Mouse (Mus musculus): ENCODE data around the gene Cerk. TPM values are rescaled to one million over a fixed set of nuclear protein-coding genes. Genes with fewer than 3 reads are reported as not detected.

The Cerk gene
- total RNA-seq, 2 experiments from 2014 or later = 26.3 to 47.9 TPM

DNA sequence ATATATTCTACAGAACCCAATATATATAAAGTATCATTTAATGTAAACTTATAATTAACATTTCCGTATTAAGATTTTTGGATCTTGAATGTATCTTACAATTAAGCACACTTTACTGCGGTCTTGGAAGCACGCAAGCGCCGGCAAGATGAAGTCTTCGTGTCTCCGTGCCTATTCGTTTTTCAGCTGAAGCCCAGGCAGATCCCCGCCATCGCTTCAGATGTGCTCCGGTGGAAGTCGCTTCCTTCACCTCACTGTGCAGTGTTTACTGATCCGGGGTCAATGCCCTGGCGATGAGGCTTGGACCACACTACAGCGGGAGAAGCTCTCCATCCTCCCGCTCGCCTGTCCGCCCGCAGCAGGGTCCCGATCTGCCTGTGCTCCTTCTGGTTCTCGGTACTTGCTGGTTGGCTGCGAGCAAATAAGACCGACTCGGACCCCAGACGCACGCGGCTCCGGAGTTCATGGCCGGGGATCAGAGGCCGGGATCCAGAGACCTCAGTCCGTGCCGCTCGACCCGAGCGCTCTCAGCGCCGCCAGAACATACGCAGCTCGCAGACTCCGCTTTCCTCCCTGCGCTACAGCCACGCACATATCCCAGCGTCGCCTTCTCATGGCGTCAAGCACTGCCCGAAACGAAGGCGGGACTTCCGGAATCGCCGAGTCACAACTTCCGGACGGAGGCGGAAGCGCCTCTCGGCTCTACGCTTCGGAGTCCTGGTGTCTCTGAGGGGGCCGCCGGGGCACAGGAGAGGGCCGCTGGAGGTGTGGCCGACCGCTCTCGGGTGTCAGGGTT lies 28.0 kb upstream of the Cerk start, which contains the start of gene Tbc1d22a:
TSS of gene Tbc1d22a (plus strand) at position 707 of the 796 bp plus-strand sequence.
- ATAC-seq (replicated peaks; ENCODE audit: poor library complexity, severe bottlenecking) = peak; percentile 89

DNA sequence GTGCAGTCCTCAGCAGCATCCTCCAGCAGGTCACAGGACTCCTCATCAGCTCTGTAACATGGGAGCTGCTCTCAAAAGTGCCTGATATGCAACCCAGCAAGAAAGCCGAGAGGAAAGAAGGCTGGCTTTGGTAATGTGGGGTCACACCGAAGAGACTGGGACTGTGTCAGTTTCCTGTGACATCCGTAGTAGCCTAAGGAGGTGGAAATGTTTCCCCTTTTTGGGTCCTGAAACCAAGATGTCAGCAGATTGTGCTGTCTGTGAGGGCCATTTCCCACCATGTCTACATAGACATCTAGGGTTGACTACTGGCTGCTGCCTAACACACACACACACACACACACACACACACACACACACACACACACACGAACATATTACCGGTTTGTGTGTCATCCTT lies 26.3 kb upstream of the Cerk start:
- ATAC-seq (replicated peaks; ENCODE audit: poor library complexity, severe bottlenecking) = peak; percentile 55

DNA sequence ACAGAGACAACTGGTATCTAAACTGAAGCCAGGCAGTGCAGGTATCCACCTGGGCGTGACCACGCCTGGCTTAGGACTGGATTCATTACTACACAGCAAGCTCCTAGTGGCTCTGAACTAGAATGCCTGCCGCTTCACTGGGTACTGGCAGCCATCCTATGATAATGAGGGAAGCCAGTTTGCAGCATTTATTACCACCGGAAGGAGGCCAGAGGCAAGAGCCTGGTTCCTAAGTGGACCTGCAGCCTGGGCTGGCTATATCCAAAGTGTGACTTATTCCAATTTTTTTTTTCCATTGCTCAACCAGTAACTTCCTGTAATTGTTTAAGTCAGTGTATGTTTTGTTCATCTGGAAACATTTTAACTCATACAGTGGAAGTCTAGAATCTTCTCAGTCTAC lies 20.4 kb upstream of the Cerk start:
- no peak for ATAC-seq (replicated peaks; ENCODE audit: poor library complexity, severe bottlenecking)

DNA sequence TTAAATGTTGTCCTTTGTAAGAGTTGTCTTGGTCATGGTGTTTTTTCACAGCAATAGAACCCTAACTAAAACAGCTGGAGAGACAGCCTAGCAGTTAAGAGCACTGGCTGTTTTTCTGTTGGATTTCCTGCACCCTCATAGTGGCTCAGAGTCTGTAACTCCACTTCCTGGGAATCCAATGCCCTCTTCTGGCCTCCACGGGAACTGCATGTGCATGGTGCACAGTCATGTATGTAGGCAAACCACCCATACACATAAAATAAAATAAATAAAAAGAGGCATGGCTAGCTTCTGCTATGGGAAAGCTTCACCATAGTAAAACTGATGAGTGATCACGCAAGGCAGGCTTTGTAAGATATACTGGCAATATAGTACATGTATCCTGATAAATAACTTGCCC lies 19.4 kb upstream of the Cerk start:
- ATAC-seq (replicated peaks; ENCODE audit: poor library complexity, severe bottlenecking) = 0 out of 2 replicates have a peak, but pooled peaks have one; percentile 18

DNA sequence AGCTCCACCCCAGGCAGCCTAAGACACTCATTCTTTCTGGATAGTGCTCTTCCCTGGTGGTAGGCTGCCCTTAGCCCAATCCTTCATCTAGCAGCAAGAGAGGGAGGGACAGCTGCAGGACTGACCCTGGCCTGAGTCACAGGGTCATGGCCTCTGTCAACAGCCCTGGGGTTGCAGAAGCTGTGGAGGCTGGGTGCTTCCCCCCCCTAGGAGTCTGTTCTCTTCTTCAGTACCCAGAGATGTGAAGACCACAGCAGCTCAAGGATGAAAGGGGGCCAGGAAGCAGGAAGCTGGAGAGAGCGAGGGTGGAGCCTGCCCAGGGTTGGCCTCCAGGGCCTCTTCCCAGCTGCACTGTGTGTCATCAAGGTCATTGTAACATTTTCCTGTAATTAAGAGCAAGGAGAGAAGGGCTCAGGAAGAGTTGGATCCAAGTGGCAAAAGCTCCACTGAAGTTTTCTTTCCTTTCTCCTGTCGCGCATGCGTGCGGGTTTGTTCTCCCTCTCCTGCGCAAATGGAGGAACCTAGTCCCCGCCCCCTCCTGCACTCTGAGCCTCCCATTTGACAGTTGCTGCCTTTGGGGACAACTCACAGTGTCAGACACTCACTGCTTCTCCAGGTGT lies 18.1 kb upstream of the Cerk start:
- peak; percentile 9 for ATAC-seq (replicated peaks; ENCODE audit: poor library complexity, severe bottlenecking)

DNA sequence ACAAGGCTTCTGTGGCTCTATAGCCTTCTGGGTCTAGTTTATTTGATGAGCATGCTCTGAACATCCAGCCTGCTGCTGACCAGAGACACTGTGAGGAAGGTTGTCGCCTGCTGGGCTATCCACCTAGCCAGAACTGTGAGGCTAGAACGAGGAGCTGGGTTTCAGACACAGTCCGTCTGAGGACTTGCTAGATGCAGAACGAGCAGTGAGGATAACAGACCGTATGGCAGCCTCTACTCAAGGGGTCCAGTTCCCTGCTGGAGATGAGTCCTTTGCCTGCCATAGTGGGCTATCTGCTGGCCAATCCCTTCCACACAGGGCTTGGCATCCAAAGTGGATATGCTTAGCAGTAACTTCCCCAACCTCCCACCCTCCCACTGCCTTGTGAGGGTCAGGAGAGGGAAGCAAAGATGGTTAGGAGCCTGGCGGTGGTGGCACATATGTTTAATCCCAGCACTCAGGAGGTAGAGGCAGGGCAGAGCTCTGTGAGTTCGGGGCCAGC lies 17.4 kb upstream of the Cerk start:
- ATAC-seq (replicated peaks; ENCODE audit: poor library complexity, severe bottlenecking) = no peak

DNA sequence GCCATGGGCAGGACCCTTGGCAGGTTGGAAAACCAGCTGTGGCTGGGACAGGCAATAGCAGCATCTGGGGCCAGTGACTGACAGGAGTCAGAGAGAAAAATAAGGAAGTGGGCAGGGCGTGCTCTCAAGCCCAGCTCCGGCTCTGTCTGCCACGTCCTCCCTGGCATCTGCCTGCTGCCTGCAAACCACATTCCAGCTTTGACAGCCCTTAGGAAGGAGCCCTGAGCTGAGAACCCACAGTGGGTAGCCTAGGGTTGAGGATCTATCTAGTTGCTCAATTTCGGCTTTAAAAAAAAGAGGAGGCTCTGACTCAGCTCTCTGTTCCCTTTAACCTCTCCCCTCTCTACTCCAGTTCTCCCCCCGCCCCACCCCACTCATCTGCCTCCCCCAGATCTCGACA lies 16.7 kb upstream of the Cerk start:
- peak; percentile 82 for ATAC-seq (replicated peaks; ENCODE audit: poor library complexity, severe bottlenecking)

DNA sequence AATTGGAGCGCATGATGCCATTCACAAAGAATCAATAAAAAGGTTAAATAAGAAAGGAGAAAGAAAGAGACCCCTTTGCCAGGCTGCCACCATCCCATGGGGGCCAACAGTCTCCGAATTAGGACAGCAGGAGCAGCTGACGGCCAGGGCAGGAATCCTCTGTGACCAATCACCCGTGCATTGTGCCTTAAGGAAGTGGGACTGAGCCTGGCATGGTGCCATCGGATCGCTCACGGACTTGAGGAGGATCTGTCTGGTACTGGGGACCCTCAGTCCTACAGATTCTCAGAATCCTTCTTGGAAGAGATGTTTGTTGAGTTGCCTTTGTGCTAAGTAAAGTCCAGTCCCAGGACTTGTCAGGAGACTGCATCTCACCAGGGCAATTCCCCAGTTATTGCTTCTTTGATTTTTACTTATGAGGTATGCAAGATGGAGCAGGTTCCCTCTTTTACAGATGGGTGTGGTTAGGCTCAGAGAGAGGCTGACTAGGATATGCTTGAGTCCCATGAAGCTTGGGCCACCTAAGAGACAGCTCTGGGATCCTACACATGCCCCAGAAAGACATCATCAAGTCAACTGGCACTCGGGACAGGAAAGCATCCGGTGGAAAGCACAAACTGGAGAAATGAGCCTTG lies 15.9 kb upstream of the Cerk start:
- ATAC-seq (replicated peaks; ENCODE audit: poor library complexity, severe bottlenecking) = 0 out of 2 replicates have a peak, but pooled peaks have one; percentile 5

DNA sequence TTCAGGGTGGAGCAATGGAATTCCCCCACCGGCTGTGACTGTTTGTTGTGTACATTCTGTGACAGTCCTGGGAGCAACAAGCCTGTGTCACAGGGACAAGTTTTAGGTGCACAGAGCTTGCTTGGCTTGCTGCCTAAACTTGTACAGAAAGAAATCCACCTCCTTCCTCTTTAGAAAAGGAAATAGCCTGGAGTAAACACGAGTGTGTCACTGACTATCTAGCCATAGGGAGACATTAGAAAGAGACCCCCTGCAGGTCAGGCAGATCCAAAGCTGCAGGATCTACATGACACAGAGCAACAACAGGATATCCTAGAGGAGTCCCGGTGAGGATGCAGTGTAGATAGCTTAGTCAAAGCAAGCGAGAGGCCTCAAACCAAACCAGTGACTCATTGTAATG lies 15.2 kb upstream of the Cerk start:
- 0 out of 2 replicates have a peak, but pooled peaks have one; percentile 5 for ATAC-seq (replicated peaks; ENCODE audit: poor library complexity, severe bottlenecking)

DNA sequence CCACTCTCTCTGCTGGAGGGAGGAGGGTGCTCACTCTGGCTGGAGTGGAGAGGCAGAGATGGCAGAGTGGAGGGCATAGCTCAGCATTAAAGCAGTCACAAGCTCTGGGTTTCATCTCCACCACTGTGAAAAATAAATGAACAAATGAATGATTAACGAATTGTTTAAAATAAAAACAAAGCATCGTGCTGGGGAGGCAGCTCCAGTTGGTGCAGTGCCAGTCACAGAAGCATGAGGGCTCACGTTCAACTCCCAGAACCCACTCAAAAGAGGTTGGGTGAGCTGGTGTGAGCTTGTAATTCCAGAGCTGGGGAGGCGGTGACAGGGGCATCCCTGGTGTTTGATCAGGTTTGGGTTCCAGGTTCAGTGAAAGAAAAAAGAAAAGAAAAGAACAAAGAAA lies 14.2 kb upstream of the Cerk start:
- ATAC-seq (replicated peaks; ENCODE audit: poor library complexity, severe bottlenecking) = no peak

DNA sequence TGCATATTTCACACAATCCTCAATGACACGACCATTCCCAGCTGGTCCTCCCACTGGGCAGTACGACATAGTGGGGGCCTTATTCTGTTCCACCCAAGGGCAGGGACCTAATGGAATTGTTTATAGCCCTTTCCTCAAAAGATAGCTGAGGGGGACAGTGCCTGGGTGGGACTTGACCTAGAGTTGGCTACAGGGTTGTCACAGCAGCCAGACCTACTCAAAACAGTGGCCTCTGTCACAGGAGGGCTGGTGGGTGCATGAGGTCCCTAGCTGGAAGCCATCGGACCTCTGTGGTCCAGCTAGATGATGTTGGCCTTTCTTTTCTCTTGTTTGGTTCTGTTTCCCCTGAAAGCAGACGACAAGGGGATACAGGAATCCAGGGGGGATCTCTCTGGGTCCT lies 13.5 kb upstream of the Cerk start:
- ATAC-seq (replicated peaks; ENCODE audit: poor library complexity, severe bottlenecking) = no peak

DNA sequence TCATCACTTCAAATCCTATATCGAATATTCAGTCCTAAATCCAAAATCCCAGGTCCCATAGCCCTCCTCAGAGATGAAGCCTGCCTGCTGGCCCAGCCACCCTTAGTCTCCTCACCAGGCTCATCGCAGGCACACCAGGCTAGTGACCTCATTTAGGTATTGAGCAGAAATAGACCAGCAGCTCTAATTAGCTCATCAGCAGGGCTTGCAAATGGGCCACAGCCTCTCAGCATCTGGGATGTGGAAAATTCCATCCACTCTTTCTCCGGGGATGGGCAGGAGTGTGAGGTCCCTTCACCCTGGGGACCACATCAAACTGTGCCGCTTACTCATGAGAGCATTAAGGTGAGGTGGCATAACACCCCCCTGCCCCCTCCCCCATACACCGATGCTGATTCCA lies 13.1 kb upstream of the Cerk start:
- no peak for ATAC-seq (replicated peaks; ENCODE audit: poor library complexity, severe bottlenecking)

DNA sequence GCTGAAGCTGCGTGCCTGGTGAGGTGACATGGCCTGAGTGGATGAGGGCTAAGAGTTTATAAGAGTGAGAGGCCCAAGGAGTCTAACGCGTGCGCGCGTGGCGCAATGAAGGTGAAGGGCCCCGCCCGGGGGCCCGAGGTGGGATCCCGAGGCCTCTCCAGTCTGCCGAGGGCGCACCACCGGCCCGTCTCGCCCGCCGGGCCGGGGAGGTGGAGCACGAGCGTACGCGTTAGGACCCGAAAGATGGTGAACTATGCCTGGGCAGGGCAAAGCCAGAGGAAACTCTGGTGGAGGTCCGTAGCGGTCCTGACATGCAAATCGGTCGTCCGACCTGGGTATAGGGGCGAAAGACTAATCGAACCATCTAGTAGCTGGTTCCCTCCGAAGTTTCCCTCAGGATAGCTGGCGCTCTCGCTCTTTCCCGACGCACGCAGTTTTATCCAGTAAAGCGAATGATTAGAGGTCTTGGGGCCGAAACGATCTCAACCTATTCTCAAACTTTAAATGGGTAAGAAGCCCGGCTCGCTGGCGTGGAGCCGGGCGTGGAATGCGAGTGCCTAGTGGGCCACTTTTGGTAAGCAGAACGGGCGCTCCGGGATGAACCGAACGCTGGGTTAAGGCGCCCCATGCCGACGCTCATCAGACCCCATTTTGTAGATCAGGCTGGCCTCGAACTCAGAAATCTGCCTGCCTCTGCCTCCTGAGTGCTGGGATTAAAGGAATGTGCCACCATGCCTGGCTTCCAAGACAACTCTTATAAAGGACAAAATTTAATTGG lies 8.9 kb upstream of the Cerk start:
- ATAC-seq (replicated peaks; ENCODE audit: poor library complexity, severe bottlenecking) = peak; percentile 94

DNA sequence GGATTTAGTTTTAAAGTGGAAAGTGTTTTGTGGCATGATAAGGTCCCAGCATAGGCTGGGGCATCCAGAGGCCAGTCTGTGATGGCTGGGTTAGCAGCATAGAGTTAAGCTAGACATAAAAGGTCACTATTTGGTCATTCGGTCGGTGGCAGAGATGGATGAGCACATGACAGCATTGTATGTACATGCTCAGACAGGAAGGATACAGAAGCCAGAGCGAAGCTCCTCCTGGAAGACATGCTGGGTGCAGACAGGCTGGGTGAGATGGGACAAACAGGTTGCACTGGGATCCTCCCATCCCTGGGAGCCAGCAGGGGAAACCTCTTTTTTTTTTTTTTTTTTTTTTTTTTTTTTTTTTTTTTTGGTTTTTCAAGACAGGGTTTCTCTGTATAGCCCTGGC lies 6.0 kb upstream of the Cerk start:
- ATAC-seq (replicated peaks; ENCODE audit: poor library complexity, severe bottlenecking) = no peak

DNA sequence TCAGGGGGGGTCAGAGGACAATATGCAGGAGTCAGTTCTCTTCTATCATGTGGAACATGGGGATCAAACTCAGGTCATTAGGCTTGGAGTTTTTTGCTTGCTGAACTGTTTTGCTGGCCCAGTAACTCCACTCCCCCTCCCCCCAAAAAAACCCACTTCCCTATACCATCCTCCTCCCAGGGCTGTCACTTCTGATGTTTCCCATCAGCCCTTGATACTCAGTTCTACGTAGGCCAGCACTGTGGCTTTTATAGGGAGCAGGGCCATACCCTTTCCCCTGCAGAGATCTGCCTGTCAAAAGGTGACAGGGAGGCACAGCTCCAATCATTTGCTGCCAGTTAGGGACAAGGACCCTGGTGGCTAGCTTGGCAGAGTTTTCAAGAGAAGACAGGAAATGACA lies 5.6 kb upstream of the Cerk start:
- peak; percentile 65 for ATAC-seq (replicated peaks; ENCODE audit: poor library complexity, severe bottlenecking)

DNA sequence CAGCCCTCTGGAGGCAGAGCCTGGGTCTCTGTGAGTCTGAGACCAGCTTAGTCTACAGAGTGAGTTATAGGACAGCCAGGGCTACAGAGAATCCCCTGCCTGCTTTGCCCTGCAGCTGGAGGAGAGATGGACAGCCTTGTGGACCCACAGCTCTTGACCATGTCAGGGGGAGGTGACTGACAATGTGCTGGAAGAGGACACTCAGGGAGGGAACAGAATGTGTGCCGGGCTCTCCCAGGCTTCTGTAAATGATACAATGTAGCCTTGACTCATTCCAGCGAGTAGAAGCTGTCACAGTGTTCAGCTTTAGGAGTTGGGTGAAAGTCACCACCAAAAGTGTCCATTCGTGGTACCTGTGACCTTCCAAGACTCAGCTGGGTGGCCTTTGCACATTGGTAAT lies 4.4 kb upstream of the Cerk start:
- no peak for ATAC-seq (replicated peaks; ENCODE audit: poor library complexity, severe bottlenecking)

DNA sequence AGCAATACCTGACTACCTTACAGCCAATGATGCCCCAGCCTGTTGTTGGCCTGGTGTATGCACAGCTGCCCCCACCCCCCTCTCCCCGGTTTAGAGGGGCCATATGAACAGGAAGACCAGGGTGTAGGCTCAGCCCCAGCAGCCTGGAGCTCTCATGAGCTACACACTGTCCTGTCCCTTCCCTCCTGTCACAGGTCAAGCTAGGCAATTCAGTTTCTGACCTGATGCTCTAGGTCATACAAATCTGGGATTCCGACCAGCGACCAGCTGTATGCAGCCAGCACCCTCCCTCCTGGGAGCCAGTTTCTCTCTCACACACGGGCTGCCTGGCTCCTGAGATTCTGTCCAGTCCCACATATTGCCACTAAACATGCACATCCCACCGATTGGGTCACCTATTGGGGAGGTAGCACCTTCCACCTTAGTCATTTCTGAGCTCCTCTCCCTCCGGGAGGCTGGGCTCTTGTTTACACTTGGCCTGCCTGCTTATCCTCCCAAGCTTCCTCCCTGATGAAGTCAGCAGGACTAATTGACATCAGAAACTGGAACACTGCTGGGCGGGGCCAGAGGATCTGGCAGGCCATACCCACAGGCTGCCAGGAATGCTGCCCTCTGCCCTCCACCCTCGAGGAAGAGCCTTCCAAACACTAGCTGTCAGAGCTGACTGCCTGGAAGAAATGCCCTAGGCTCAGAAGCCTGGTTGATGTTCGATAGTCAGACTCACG lies 3.0 kb upstream of the Cerk start:
- ATAC-seq (replicated peaks; ENCODE audit: poor library complexity, severe bottlenecking) = no peak

DNA sequence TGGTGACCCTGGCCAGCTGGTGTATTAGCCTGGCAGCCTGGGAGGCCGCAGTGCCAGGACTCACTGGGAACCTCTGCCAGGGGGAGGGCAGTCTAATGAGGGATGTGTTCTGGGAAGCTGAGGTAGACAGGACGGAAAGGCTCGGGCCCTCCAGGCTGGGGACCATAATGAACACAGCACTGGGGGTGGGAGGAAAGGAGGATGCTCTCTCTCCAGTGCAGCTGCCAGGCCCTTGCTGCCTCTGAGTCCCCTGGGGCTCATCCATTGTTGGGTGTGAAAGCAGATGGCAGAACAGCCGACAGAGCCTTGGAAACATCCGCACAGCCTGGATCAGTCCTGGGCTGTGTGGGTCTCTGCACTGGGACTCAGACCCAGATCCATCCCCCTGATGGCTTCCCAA lies 2.2 kb upstream of the Cerk start:
- ATAC-seq (replicated peaks; ENCODE audit: poor library complexity, severe bottlenecking) = no peak

DNA sequence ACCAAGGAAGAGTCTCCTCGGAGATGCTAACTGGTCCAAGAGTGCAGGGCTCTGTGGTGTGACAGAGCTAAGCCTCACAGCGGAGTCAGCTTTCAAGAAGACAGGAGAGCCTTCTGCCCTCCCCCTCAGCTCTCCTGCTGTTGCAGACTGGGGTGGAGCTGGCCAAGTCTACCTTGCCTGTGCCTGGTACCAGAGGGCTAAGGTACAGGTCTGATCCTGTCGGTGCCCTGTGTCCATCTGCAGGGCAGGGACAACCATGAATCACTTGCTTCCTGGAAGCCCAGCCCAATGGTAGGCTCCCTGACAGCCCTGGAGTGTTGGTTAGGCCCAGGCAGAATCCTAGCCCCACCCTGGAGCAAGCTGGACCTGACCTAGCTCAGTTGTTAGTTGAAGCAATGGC lies 745 bp upstream of the Cerk start:
- ATAC-seq (replicated peaks; ENCODE audit: poor library complexity, severe bottlenecking) = no peak
